Mouse (Mus musculus) MEL (cell line): ENCODE measurements at regions not wholly inside any gene's neighbourhood (a gene's known extent, or its start where the extent isn't known, plus 50 kb on each side); places are given as distances from the start of the nearest gene placed in this dataset.

Experiments
- CTCF ChIP-seq, 3 experiments: IDR thresholded peaks in 2 of 3; conservative IDR thresholded peaks in 1 of 3; 2 replicates each; pipeline ENCODE4 v1.5.1; 2011 to 2012; ENCODE audit warnings: low read length in 3 of 3, low read depth in 2 of 3, mild to moderate bottlenecking in 2 of 3, improper control_type of control experiment in 1 of 3, inconsistent platforms in 1 of 3, mixed read lengths in 1 of 3, moderate library complexity in 1 of 3; ENCODE audit not compliant: control insufficient read depth in 1 of 3, insufficient read depth in 1 of 3, poor library complexity in 1 of 3, severe bottlenecking in 1 of 3
- EP300 ChIP-seq, 2 experiments: IDR thresholded peaks; 2 replicates each; pipeline ENCODE4 v1.6.1; 2011; ENCODE audit warnings: improper control_type of control experiment in 2 of 2, low read length in 2 of 2, low read depth in 1 of 2, mild to moderate bottlenecking in 1 of 2
- GATA1 ChIP-seq: IDR thresholded peaks from 2 replicates; pipeline ENCODE4 v1.6.1; 2011; ENCODE audit warnings: low read depth, low read length, improper control_type of control experiment
- HCFC1 ChIP-seq: IDR thresholded peaks from 2 replicates; pipeline ENCODE4 v1.6.1; 2012; ENCODE audit warnings: low read depth, mild to moderate bottlenecking, inconsistent platforms, low read length, improper control_type of control experiment, moderate library complexity
- MAFK ChIP-seq: IDR thresholded peaks from 2 replicates; pipeline ENCODE4 v1.6.1; 2011; ENCODE audit warnings: low read depth, mild to moderate bottlenecking, low read length, improper control_type of control experiment, borderline replicate concordance
- MAZ ChIP-seq: IDR thresholded peaks from 2 replicates; pipeline ENCODE4 v1.6.1; 2012; ENCODE audit warnings: low read depth, mild to moderate bottlenecking, inconsistent platforms, low read length, improper control_type of control experiment
- POLR2A ChIP-seq, 2 experiments: IDR thresholded peaks; 2 replicates each; pipeline ENCODE4 v1.6.1; 2011 to 2012; ENCODE audit warnings: low read length in 2 of 2, mild to moderate bottlenecking in 2 of 2, control low read depth in 1 of 2, improper control_type of control experiment in 1 of 2, low read depth in 1 of 2, moderate library complexity in 1 of 2; ENCODE audit not compliant: control insufficient read depth in 1 of 2, insufficient read depth in 1 of 2, poor library complexity in 1 of 2
- POLR2AphosphoS2 ChIP-seq: IDR thresholded peaks from 2 replicates; pipeline ENCODE4 v1.6.1; 2011; ENCODE audit warnings: low read length, improper control_type of control experiment
- RAD21 ChIP-seq: IDR thresholded peaks from 2 replicates; pipeline ENCODE4 v1.6.1; 2011; ENCODE audit warnings: mild to moderate bottlenecking, low read depth, low read length, improper control_type of control experiment
- SIN3A ChIP-seq: IDR thresholded peaks from 2 replicates; pipeline ENCODE4 v1.6.1; 2012; ENCODE audit warnings: low read length, improper control_type of control experiment, inconsistent platforms
- SMC3 ChIP-seq: IDR thresholded peaks from 2 replicates; pipeline ENCODE4 v1.6.1; 2011; ENCODE audit warnings: low read depth, low read length, improper control_type of control experiment
- TAL1 ChIP-seq: IDR thresholded peaks from 2 replicates; pipeline ENCODE4 v1.6.1; 2012; ENCODE audit warnings: mild to moderate bottlenecking, inconsistent platforms, low read length, moderate library complexity, mixed read lengths
- TBP ChIP-seq: IDR thresholded peaks from 2 replicates; pipeline ENCODE4 v1.8.0; 2011; ENCODE audit warnings: low read depth, low read length, improper control_type of control experiment

DNA sequence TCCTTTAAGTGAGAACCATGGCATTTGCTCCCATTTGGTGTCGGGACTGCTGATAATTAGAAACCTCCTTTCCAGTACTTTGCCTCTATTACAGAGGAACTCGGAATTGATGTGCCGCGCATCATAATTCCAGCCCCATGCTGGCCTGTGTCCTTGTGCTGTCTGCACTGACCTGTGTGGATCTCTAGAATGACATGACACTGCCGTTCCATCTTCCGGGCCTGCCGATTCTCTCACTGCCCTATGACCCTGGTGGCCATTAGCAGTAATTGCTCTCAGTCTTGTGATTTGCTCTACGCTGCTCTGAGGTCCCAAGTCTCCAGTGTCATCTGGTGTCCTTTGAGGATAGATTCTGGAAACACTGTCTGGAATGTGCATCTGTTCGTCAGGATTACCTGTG is 295.7 kb upstream of the Arglu1 start:
- TF ChIP-seq CTCF (IDR thresholded peaks at IDR 0.05 in 2 of 3, conservative IDR thresholded peaks at IDR 0.05 in 1 of 3; ENCODE audit: control insufficient read depth in 1 of 3, insufficient read depth in 1 of 3, low read depth in 2 of 3, low read length in 3 of 3, poor library complexity in 1 of 3, severe bottlenecking in 1 of 3) (no peak), SMC3 (no peak), POLR2A (IDR thresholded peaks at IDR 0.05; ENCODE audit: control insufficient read depth in 1 of 2, insufficient read depth in 1 of 2, low read depth in 1 of 2, low read length in 2 of 2, poor library complexity in 1 of 2) (no peak), TAL1 (no peak), POLR2AphosphoS2 (no peak), EP300 (IDR thresholded peaks at IDR 0.05; ENCODE audit: low read depth in 1 of 2, low read length in 2 of 2) (no peak), GATA1 (no peak), MAFK (no peak), HCFC1 (no peak), RAD21 (no peak), SIN3A (no peak), MAZ (no peak), TBP (no peak)
